Mouse (Mus musculus): ENCODE measurements around the gene Cyp2d10.

The Cyp2d10 gene

GRCm38 (mm10) chr15:82354126-82354945 lies 52.7 kb downstream of the Cyp2d10 start, which contains the start of gene Ndufa6:
Gene Ndufa6 (minus strand): TSS chr15:82354322.
- DNase-seq, result peak; percentile 95 to 97

GRCm38 (mm10) chr15:82353745-82354113 lies 53.3 kb downstream of the Cyp2d10 start:
- no peak for DNase-seq

GRCm38 (mm10) chr15:82353078-82353744 lies 53.8 kb downstream of the Cyp2d10 start:
- peak in 1 of 2 experiments; percentile 16 for DNase-seq
